Mouse (Mus musculus) stomach, adult 2 months (tissue): ENCODE data around the gene Ephb3. TPM values are rescaled to one million over a fixed set of nuclear protein-coding genes. Genes with fewer than 3 reads are reported as not detected.

ENCODE experiments used
- polyA plus RNA-seq: library from polyadenylated mRNA; depleted of rRNA; stranded (reverse); fragments of >200 nt; gene quantifications from 2 replicates; pipeline ENCODE4 v1.2.3, GENCODE M21; 2012; rRNA removed

The Ephb3 gene
- 20.3 and 31.9 TPM in 2 replicates for polyA plus RNA-seq

DNA sequence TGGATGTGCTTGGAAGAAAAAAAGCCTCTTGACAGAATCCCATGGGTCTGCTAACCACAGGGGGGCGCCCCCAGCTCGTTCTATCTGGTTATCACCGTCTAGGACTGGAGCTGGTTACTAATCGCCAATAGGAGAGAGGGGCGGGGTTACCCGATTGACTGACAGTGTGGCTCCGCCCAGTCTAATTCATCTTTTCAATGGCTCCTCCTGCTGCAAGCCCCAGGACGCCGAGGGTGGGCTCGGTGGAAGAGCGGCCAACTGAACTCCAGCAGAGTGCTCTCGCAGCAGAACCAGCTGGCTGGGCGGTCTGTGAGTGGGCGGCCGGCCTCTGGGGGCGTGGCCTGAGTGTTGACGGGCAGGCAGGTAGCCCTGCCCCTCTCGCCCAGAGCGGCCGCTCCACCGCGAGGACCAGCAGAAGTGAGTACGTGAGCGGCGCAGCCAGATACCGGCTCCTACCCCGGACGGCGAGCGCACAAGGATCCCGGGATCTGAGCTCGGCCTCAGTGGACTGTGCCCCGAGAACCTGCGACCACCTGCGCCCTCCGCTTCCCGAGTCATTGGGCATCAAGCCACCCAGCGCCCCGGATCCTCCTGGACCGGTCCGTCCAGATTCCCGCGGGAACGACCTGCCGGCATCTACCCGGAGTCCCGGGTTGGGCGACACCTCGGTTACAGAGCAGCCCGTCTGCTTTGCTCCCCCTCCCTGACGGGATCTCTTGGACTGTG lies at the start of gene Ephb3:
Ephb3 (plus strand) TSS at position 389 of the 726 bp plus-strand sequence.

Other genes starting within 250 kb of the Ephb3 start
- 95.4 and 113 TPM in 2 replicates for gene Teddm3, start 50.8 kb upstream of the Ephb3 start, polyA plus RNA-seq
- 8.3 and 12.7 TPM in 2 replicates for gene Vps8, start 218.4 kb downstream of the Ephb3 start, polyA plus RNA-seq